Mouse (Mus musculus): Measurements from ENCODE around the gene Galnt7. TPM values are rescaled to one million over a fixed set of nuclear protein-coding genes. Genes with fewer than 3 reads are reported as not detected.

Galnt7 gene
- 9.5 and 10.1 TPM in 2 replicates for polyA plus RNA-seq (2015; fragmentation: Nextera tagmentation; extraction: Ambion mirVana)

GRCm38 (mm10) chr8:57652456-57653055 lies at the start of gene Galnt7:
Gene Galnt7, minus strand, starts transcription at chr8:57653032.
- WGBS, result 0% methylated on average over 25 of the region's 74 CpGs
- Histone ChIP-seq H3K27ac (replicated peaks) (peak within 1 kb of the TSS; percentile 87), H3K4me3 (peak within 1 kb of the TSS; percentile 92), H3K27me3 (no peaks in the 10 kb centered on the region), H3K4me2 (replicated peaks) (peak within 1 kb of the TSS; percentile 82), H3K9me3 (no peaks in the 10 kb centered on the region), H3K4me1 (peaks cover 16% of the 10 kb centered on the region), H3K9ac (replicated peaks) (peak within 1 kb of the TSS; percentile 93), H3K36me3 (no peaks in the 10 kb centered on the region)
- ATAC-seq (replicated peaks), result peak; percentile 91

GRCm38 (mm10) chr8:57688633-57689032 lies 35.8 kb upstream of the Galnt7 start:
- Histone ChIP-seq H3K4me2 (replicated peaks) (no peak overlapping the region), H3K4me1 (no peaks in the 10 kb centered on the region), H3K9ac (replicated peaks) (no peak overlapping the region), H3K27me3 (no peaks in the 10 kb centered on the region), H3K27ac (replicated peaks) (no peak overlapping the region), H3K36me3 (no peaks in the 10 kb centered on the region), H3K9me3 (no peaks in the 10 kb centered on the region), H3K4me3 (no peak overlapping the region)
- ATAC-seq (replicated peaks), result peak; percentile 35; the same call in 1 of the 2 replicates
- 21% methylated on average over 7 of the region's 7 CpGs for WGBS

GRCm38 (mm10) chr8:57685803-57686202 lies 33.0 kb upstream of the Galnt7 start:
- Histone ChIP-seq H3K9me3 (no peaks in the 10 kb centered on the region), H3K4me2 (replicated peaks) (no peak overlapping the region), H3K4me3 (no peak overlapping the region), H3K9ac (replicated peaks) (no peak overlapping the region), H3K36me3 (no peaks in the 10 kb centered on the region), H3K4me1 (no peaks in the 10 kb centered on the region), H3K27ac (replicated peaks) (no peak overlapping the region), H3K27me3 (no peaks in the 10 kb centered on the region)
- WGBS, result 80% methylated on average over 3 of the region's 3 CpGs
- ATAC-seq (replicated peaks), result no peak

GRCm38 (mm10) chr8:57680044-57680443 lies 27.2 kb upstream of the Galnt7 start:
- Histone ChIP-seq H3K4me3 (no peak overlapping the region), H3K4me2 (replicated peaks) (no peak overlapping the region), H3K27ac (replicated peaks) (no peak overlapping the region), H3K9me3 (no peaks in the 10 kb centered on the region), H3K36me3 (no peaks in the 10 kb centered on the region), H3K4me1 (0 out of 2 replicates have a peak, but pooled peaks cover 4% of the 10 kb centered on the region), H3K9ac (replicated peaks) (no peak overlapping the region), H3K27me3 (no peaks in the 10 kb centered on the region)
- 43% methylated on average over 5 of the region's 5 CpGs for WGBS
- no peak for ATAC-seq (replicated peaks)

GRCm38 (mm10) chr8:57664121-57664520 lies 11.3 kb upstream of the Galnt7 start:
- WGBS, result 91% methylated on average over 2 of the region's 2 CpGs
- ATAC-seq (replicated peaks), result no peak
- no peak overlapping the region for H3K9ac ChIP-seq (replicated peaks)

GRCm38 (mm10) chr8:57660019-57660418 lies 7.2 kb upstream of the Galnt7 start:
- Histone ChIP-seq H3K36me3 (no peaks in the 10 kb centered on the region), H3K27ac (replicated peaks) (no peak overlapping the region), H3K4me2 (replicated peaks) (no peak overlapping the region), H3K9me3 (no peaks in the 10 kb centered on the region), H3K4me3 (no peak overlapping the region), H3K9ac (replicated peaks) (no peak overlapping the region), H3K4me1 (no peaks in the 10 kb centered on the region), H3K27me3 (no peaks in the 10 kb centered on the region)
- no peak for ATAC-seq (replicated peaks)
- 93% methylated on average over 2 of the region's 2 CpGs for WGBS

More at GRCm38 (mm10) chr8:57664121-57664520, 11.3 kb upstream of the Galnt7 start:
- no peak overlapping the region for H3K27ac ChIP-seq (replicated peaks)
- no peak overlapping the region for H3K4me2 ChIP-seq (replicated peaks)
- H3K27me3 ChIP-seq, result no peaks in the 10 kb centered on the region
- no peak overlapping the region for H3K4me3 ChIP-seq
- H3K4me1 ChIP-seq, result no peaks in the 10 kb centered on the region
- H3K36me3 ChIP-seq, result no peaks in the 10 kb centered on the region
- no peaks in the 10 kb centered on the region for H3K9me3 ChIP-seq

- peaks cover 10% of the 10 kb centered on the region for H3K4me1 ChIP-seq
Measured at GRCm38 (mm10) chr8:57656446-57656845, 3.6 kb upstream of the Galnt7 start.

GRCm38 (mm10) chr8:57654146-57654545 lies 1.3 kb upstream of the Galnt7 start:
- Histone ChIP-seq H3K9me3 (no peaks in the 10 kb centered on the region), H3K27ac (replicated peaks) (0 out of 2 replicates have a peak overlapping the region, but pooled peaks have one; percentile 41), H3K36me3 (no peaks in the 10 kb centered on the region), H3K4me3 (no peak overlapping the region), H3K4me2 (replicated peaks) (no peak overlapping the region), H3K4me1 (peaks cover 16% of the 10 kb centered on the region), H3K27me3 (no peaks in the 10 kb centered on the region), H3K9ac (replicated peaks) (no peak overlapping the region)
- 76% methylated on average over 7 of the region's 7 CpGs for WGBS
- no peak for ATAC-seq (replicated peaks)

More at GRCm38 (mm10) chr8:57656446-57656845, 3.6 kb upstream of the Galnt7 start:
- H3K27me3 ChIP-seq, result no peaks in the 10 kb centered on the region
- H3K27ac ChIP-seq (replicated peaks), result no peak overlapping the region
- H3K4me3 ChIP-seq, result no peak overlapping the region
- ATAC-seq (replicated peaks), result no peak
- H3K4me2 ChIP-seq (replicated peaks), result no peak overlapping the region
- H3K9me3 ChIP-seq, result no peaks in the 10 kb centered on the region
- no peaks in the 10 kb centered on the region for H3K36me3 ChIP-seq
- no peak overlapping the region for H3K9ac ChIP-seq (replicated peaks)
- 22% methylated on average over 6 of the region's 6 CpGs for WGBS

- H3K27me3 ChIP-seq, result no peaks in the 10 kb centered on the region
- no peaks in the 10 kb centered on the region for H3K36me3 ChIP-seq
- peaks cover 16% of the 10 kb centered on the region for H3K4me1 ChIP-seq
- H3K4me3 ChIP-seq, result peak overlapping the region; percentile 92
- no peaks in the 10 kb centered on the region for H3K9me3 ChIP-seq
- no peak overlapping the region for H3K9ac ChIP-seq (replicated peaks)
- 7% methylated on average over 7 of the region's 7 CpGs for WGBS
- H3K4me2 ChIP-seq (replicated peaks), result peak overlapping the region; percentile 82
- no peak for ATAC-seq (replicated peaks)
- peak overlapping the region; percentile 41; the same call in 1 of the 2 replicates for H3K27ac ChIP-seq (replicated peaks)
Measured at GRCm38 (mm10) chr8:57653768-57654125, 915 bp upstream of the Galnt7 start.

GRCm38 (mm10) chr8:57653056-57653767 lies 380 bp upstream of the Galnt7 start:
- H3K27me3 ChIP-seq, result no peaks in the 10 kb centered on the region
- ATAC-seq (replicated peaks), result peak; percentile 75
- H3K4me1 ChIP-seq, result peaks cover 16% of the 10 kb centered on the region
- H3K36me3 ChIP-seq, result no peaks in the 10 kb centered on the region
- peak overlapping the region; percentile 82 for H3K4me2 ChIP-seq (replicated peaks)
- peak overlapping the region; percentile 93 for H3K9ac ChIP-seq (replicated peaks)
- H3K27ac ChIP-seq (replicated peaks), result peak overlapping the region; percentile 41; the same call in 1 of the 2 replicates
- 2% methylated on average over 29 of the region's 38 CpGs for WGBS
- peak overlapping the region; percentile 92 for H3K4me3 ChIP-seq
- H3K9me3 ChIP-seq, result no peaks in the 10 kb centered on the region

- Histone ChIP-seq H3K4me2 (replicated peaks) (peak overlapping the region; percentile 82), H3K36me3 (no peaks in the 10 kb centered on the region), H3K27ac (replicated peaks) (peak overlapping the region; percentile 87), H3K4me1 (peaks cover 16% of the 10 kb centered on the region), H3K9me3 (no peaks in the 10 kb centered on the region), H3K4me3 (peak overlapping the region; percentile 92), H3K9ac (replicated peaks) (peak overlapping the region; percentile 93), H3K27me3 (no peaks in the 10 kb centered on the region)
- peak; percentile 78 for ATAC-seq (replicated peaks)
- WGBS, result under 1% methylated on average over 76 of the region's 91 CpGs
Measured at GRCm38 (mm10) chr8:57651689-57652455, 960 bp downstream of the Galnt7 start.

GRCm38 (mm10) chr8:57651357-57651688 lies 1.5 kb downstream of the Galnt7 start:
- Histone ChIP-seq H3K4me3 (peak overlapping the region; percentile 92), H3K27ac (replicated peaks) (peak overlapping the region; percentile 87), H3K4me2 (replicated peaks) (peak overlapping the region; percentile 82), H3K4me1 (peaks cover 16% of the 10 kb centered on the region), H3K36me3 (no peaks in the 10 kb centered on the region), H3K9ac (replicated peaks) (peak overlapping the region; percentile 93), H3K27me3 (no peaks in the 10 kb centered on the region), H3K9me3 (no peaks in the 10 kb centered on the region)
- 2% methylated on average over 8 of the region's 8 CpGs for WGBS
- ATAC-seq (replicated peaks), result no peak

Data from forebrain, embryonic 15.5 days (tissue).